Mouse (Mus musculus) Muller cell, postnatal 12 days (primary cell): Measurements from ENCODE around the gene Mag.
A peak's percentile ranks its signal among the peaks of the same experiment; 100 is the strongest.
"Not testable (repeated sequence)": the region's sequence is repeated elsewhere in the genome, so short reads cannot be mapped to it uniquely, and the experiment has no call there.

Experiments
- DNase-seq: peaks from one replicate; pipeline ENCODE4 v3.0.0-alpha.2; 2015; ENCODE audit errors: inconsistent ontology term

Mag gene

DNA sequence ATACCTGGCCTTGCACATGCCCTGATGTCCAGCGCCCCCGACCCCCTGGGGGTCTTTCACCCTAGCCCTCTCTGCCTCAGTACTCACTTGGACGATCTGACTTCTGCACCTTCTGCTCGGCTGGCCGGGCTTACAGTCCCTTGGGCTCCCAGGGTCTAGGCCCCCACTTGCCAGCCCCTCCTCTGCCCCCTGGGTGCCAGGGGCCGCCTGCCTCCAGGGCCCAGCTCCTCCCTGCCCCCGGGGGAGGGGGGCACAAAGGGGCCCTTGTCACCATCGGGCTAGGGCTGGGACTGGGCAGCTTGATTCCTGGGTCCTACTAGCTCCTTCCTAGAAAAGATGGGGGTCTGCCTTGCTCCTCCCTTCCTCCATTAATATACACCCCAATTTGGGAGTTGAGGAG, at the start of gene Mag:
Mag (minus strand) TSS at position 142 of the 400 bp plus-strand sequence.
- DNase-seq: no peak

DNA sequence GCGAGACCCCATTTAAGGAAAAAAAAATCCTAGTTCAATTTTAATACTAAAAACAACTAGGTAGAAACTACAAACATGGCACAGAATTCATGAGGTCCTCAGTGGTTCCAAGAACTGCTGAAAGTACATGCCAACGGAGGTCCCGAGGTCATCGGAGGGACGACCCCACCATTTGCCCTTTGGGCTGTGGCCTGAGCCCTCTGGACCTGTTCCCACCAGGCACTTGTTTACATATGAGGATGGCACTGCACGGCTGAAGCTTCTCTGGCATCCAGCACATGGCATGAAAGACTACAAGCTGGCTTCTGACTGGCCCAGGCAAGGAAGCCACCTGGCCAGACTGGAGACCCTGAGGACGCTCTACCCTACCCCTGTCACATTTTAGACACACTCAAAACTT, 49.7 kb upstream of the Mag start:
- no peak for DNase-seq

DNA sequence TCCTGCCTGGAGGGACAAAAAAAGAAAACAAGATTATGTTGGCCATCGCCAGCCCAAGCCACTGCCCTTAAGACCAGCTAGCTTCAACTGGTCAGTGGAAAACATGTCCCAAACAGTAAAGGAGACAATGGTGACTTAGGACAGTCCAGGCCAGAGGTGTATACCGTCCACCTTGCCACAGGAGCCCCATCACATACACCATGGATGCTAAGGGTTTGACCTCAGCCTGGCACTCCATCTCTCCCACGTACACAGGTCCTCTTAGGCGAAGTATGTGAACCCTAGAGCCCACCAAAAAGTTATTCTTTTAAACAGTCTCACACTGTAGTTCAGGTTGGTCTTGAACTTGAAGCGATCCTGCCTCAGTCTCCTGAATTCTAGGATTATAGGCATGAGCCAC, 48.2 kb upstream of the Mag start:
- DNase-seq: no peak

DNA sequence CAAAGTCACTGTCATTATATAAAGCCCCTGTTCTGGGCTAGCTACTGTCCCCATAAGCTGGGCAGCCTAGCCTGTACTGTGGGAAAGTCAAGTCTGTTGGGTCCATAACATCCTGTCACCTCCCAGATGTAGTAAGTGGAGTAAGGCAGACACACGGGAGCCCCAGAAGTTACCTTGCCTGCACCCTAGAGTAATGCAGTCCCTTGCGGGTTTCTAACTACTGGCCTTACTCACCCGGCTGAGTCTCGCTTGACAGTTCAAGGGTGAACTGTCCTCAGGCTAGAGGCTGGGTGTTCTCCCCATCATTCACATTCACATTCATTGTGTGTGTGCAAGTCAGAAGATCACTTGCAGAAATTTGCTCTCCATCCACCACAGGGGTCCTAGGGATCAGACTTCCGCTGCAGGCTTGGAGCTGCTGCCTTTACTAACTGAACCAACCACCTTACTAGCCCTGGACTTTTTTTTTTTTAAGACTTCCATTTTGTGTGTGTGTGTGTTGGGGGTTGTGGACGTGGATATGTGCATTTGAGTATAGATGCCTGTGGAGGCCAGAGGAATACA, 45.2 kb upstream of the Mag start:
- no peak for DNase-seq

DNA sequence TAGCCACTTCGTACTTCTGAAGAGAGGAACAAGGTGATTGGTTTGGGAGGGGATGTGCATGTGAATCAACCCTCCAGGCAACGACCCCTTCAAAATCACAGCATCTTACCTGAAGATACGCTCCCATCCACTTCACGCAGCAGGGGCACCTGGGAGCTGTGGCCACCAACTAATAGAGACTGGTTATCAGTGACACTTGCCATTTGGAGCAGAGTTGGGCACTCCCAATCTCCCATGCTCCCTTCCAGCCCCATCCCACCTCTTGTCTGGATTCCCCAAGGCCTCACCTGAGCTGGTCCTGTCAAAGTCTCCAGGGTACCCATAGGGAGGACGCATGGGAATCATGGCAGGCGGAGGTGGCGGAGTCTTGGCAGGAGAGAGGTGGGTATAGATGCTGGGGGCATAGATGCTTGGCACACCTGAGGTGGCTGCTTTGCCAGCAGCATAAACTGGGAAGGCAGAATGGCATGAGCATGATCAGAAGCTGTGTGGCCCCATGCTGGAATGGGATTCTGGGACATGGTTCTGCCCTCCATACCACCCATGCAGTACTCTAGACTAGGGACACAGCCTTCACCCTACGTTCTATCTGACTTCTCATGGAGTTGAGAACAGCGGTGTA, 44.3 kb upstream of the Mag start:
- DNase-seq: no peak

DNA sequence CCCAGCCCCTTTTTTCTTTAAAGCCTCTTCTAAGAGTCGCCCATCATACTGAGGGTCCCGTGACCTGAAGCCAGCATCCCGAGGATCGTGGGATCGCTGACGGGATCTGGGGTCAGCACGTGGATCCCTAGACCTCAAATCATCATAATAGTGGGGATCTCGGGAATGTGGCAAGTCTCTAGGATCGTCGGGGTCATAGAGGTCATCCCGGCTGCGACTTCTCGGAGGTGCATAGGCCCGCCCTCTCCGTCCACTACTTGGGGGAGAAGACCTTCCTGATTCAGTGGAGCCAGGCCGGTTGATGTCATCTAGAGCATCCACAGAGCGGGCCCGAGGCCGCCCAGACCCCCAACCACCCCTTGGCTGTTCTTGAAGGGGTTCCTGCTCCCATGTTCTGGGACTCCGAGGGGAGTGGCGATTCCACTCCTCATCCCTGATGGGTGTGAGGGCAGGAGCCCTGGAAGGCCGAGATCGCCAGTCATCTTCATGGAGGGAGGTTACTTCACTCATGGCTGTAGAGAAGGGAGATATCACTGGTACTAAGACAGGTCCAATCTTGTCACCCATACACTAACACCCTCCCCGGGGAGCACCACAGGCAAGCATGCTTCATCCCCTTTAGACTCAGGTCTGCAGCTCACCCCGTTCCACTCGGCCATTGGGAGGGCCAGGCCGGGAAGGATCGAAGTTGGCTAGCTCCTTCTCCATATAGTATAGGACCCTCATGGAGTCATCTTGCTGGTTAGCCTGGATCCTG, 43.6 kb upstream of the Mag start:
- DNase-seq: no peak

DNA sequence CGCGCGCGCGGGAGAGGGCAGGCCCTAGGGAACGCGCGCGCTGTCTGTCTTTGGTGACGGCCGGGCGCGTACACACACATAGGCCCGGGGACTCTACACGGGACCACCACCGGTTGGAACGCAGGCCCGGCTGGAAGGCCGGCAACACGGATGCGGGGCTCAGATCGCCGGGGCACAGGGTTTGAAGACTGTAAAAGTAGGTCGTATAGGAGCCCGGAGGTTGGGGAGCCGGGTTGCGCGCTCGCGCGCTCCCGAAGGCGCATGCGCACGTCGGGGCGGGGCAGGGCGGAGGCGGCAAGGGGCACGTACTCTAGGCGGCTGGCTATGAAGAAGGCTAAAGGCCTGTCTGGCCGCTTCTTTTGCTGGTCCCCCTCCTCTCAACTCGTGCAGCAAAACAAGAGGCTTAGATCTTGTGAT, 42.7 kb upstream of the Mag start:
- DNase-seq: peak; percentile 95

DNA sequence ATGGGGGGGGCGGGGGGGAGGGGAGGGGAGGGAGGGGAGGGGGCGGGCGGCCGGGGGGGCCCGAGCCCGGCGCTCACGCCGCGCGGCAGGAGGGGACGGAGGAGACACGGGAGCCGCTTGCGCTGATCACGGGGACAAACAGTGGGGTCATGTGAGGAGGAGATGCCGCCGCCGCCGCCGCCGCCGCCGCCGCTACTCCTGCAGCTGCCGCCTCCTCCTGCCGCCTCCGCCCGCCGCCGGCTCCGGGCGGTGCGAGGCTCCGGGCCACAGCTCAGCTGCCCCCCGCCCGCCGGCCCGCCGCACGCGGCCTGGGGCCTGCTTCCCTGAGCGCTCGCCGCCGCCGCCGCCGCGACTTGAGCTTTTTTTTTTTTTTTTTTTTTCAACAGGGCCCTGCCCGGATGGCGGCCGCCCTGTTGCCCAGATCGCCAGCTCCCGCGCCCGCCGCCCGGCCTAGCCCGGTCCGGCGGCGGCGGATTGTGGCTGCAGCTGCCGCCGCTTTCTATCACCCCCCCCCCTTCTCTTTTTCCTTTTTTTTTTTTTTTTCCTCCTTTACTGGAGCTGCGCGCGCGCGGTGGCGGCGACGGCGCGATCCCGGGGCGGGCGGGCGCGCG, 42.2 kb upstream of the Mag start, which contains the start of gene Usf2:
Usf2 (minus strand) TSS at position 48 of the 611 bp plus-strand sequence.
- peak; percentile 85 for DNase-seq

DNA sequence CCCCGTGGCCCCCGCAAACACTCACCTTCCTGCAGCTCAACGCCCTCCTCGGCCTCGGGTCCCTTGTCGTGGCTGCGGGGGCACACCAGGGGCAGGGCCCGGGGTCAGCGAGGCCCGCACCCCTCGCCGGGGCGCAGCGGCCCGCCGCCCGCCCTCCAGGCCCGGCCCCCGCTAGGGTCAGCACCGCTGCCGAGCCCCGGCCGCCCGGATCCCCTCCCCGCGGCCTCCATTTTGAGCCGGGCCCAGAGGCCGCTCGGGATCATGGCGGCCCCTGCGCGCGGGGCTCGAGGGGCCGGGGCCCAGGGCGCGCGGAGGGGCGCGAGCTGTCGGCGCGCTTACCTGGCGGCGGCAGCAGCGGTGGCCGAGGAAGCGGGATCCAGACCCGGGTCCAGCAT, 41.7 kb upstream of the Mag start:
- peak; percentile 43 for DNase-seq

DNA sequence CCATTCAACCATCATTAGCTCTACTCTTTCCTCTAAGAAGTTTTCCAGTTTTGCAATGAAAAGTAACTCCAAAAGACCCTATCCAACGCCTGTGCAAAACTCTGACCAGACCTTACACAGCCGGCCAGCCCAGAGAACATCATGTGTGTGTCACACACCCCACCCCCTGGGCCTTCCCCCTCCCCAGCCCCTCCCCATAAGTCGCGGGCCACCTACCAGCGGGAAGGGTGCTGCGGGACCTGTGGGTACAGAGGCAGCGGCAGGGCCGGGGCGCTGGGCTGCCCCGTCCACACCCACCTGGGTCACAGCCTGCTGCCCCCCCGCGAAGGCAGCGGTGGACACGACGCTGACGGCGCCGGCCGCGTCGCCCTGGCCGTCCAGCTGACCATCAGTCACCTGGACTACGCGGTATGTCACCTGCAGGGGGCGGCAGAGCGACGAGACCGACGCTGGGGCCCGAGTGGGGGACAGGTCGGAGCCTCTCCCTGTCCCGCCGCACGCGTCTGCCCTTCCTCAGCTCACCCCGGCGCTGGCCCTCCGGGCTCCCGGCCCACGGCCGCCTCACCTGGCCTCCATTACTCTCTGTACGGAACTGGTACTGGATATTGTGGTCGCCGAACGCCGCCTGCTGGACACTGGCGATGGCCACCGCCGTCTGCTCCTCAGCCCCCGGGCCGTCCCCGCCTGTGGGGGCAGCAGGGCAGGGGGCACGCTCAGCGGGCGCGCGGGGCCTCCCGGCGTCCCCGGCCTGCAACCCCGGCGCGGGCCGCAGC, 41.1 kb upstream of the Mag start:
- peak; percentile 88 for DNase-seq

DNA sequence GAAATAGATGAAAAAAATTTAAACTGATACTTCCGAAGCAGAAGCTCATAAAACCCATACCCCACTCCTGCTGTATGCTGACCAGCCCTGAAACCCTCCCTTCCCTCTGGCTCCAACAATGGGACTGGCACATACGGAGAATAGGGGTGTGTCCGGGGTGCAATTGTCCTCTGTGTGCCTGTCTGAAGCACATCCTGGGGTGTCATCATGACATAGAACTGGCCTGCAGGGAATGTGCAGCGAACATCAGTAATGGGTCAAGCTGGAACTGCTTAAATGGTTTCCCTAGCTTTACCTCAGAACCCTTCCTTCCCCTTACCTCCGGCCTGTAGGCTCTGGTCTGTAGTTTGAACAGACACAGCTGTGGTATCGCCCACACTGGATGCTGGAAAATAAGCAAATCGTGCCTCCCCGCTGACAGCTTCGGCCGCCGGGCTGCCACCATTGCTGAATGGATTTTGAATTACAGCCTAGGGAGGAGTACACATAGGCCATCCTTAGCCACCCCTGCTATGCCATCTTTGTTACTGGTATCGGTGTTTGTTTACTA, 40.4 kb upstream of the Mag start:
- no peak for DNase-seq

DNA sequence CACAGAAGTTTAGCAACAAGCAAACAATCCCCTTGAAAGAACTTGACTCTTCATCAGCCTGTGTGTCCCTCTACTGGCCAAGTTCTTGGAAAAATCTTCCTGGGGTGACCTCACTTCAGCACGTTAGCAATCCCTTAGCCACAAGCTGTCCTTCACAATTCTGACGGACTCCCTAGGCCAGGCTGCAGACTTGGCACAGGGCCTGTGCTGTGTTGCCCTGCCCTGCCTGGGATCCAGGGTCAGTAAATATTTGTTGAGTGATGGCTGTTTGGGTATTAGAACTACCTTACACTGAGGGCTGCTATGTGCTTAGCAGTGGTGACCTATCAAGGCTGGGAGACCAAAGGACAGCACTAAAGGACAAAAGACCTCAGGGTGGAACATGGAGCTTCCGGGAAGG, 39.4 kb upstream of the Mag start:
- DNase-seq: no peak

DNA sequence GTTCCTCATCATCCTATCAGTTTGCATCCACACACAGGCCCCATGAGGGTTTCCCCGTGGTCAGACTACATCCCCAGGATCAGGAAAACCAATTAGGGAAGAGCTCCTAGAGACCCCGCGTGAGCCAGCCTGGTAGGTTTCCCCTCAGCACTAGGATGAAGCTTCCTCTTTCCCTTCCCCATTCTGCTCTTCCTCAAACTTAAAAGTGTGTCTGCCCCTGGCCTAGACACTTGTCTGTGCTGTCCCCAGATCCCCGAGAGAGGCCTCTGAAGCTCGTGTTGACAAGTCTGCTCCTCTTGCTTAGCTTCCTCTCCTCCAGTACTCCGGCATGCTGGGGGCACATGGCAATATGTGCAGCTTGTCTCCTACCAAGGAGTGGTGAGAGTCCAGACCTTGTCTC, 38.8 kb upstream of the Mag start:
- DNase-seq: no peak

DNA sequence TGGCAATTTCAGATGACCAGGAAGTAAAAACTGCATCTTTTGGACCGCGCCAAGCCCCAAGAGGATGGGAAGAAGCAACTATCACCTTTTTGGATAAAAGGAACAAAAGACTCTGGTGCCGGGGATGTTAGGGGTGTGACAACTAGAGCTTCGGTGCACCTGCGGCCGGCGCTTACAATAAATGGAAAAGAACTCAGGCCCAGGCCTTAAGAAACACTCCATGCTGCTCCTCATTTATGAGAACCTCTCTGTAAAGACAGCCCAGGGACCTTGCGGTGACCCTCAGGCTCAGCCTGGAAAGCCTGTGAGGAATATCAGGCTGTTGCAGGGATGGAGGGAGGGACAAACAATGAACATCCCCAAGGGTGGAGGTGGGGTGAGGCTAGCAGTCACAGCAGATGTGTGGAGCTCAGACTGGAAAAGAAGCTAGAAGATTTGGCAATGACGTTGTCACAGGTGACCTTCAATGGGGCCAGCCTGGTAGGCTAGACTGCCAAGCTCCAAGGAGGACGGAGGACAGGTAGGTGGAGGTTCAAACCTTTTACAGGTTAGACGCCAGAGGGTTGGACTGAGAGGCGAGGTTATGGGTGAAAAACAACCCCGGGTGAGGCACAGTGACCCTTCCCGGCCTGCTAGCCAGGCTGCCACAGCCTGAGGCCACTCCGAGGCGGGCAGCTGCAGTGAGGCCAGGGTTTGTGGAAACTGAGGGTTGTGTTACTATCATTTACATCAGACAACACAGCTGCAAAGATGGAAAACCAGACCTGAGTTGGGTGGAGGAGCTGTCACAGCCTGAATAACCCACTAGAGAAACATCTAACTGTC, 38.0 kb upstream of the Mag start:
- DNase-seq: no peak

DNA sequence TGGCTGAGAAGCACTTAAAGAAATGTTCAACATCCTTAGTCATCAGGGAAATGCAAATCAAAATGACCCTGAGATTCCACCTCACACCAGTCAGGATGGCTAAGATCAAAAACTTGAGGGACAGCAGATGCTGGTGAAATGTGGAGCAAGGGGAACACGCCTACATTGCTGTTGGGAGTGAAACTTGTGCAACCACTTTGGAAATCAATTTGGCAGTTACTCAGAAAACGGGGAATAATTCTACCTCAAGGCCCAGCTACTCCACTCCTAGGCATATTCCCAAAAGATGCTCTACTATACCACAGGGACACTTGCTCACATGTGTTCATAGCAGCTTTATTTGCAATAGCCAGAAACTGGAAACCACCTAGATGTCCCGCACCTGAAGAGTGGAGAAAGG, 35.2 kb upstream of the Mag start:
- not testable (repeated sequence) for DNase-seq

DNA sequence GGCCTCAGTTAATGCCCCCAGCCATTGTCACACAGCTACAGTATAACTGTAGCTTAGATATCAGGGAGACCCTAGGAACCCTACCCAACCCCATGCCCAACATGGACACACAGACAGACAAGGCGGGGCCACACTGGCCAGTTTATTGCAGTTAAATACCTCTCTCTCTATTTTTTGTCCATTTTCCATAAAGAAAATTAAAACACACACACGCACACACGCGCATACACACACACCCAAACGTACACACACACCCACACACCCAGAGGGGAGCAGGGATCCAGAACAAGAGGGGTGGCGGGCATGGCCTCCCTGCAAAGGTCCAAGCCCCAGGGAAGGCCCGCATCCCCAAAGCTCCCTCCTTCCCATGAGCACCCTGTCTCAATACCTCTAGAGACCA, 31.2 kb upstream of the Mag start:
- DNase-seq: no peak

DNA sequence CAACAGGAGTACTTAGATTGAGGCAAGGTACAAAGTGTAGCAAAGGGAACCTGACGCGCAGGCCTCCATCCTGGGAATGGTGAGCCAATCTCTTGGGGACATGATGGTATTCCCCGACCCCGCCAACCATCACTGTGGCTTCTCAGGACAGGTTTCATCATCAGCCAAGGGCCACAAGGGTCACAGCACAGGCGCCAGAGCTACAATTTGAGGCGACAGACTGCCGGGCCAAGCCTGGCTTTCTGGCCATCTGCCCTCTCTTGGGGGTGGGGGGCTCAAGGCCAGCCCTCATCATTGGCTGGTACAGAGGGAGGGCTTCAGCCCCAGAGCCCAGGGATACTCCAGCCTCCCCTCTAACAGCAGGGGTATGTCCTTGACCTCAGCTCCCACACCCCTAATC, 30.8 kb upstream of the Mag start:
- DNase-seq: not testable (repeated sequence)

DNA sequence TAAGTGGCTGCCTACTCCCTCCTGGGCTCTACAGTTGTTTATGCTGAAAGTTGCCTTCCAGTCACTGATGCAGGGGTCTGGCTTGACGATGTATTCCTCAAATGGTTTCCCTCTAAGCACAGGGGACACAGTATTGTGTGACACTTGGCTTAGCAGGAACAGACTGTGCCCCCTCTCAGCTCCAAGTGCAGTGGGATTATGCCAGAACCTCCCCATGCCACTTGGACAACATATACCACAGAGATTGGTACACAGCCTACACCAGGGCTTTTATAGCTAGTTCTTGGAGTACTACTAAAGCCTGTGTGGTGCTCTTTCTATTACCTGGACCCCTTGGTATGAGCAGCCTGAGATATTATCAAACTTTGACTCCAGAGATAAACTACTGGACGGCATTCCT, 30.0 kb upstream of the Mag start:
- not testable (repeated sequence) for DNase-seq

DNA sequence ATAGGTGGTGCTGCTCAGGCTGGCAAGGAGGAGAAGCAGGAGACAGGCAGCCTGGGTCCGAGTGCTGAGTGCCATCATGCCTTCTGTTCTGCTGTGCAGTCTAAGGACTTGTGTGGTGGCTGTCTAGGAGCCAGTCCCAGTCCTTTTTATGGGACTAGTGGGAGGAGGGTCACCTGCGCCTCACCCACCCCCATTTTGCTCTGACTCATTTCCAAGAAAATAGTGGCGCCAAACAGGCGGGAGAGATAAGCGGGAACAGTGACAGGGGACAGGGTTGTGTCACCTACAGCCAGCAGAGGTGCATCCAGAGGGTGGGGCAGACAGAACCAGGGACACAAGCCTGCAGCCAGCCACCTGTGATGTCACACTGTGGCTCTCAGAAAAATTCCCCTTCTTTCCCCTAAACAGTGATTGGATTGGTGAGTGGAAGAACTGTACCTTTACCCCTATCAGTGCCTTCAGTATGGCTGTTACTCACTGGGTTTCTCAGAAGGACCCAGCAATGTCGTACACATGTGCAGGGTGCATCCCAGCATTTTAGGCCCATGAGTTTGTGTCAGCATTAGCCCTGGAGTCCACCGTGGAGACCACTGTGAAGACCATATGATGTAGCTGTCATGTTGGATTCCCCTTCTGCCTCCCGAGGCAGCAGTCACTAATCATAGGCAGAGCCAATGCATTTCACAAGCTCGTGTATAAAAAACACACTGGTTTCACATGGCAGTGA, 29.4 kb upstream of the Mag start, which contains the start of gene Hamp:
Hamp (minus strand) TSS at position 124 of the 727 bp plus-strand sequence.
- DNase-seq: no peak

DNA sequence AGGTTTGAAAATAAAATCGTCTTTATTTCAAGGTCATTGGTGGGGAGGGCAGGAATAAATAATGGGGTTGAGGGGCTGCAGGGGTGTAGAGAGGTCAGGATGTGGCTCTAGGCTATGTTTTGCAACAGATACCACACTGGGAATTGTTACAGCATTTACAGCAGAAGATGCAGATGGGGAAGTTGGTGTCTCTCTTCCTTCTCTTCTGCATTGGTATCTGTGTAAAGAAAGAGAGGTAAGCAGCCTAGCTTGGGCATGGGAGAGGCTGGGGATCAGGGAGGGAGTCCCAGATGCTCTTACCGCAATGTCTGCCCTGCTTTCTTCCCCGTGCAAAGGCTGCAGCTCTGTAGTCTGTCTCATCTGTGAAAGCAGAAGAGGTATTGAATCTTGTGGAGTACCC, 27.7 kb upstream of the Mag start:
- not testable (repeated sequence) for DNase-seq
